Mouse (Mus musculus): Measurements from ENCODE around the gene Fgd4.

The Fgd4 gene

DNA sequence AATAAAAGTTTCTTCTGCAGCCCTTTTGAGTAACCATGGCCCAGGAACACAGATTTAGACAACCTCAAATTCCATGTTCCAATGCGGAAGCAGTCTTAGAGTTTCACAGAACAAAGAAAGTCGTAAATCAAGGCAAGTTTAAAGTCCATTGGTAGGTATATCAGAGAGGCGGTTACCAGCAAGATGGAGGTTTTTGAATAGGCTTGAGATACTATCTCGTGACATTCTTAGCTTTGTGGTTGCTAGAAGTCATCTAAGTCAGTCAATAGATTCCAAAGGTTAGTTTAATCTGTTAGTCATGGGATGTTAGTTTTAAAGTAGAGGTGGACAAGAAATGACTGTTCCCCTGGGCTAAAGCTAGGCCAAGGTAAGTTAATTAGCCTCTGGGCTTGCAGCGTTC, at the start of gene Fgd4:
Gene Fgd4, minus strand, starts transcription at position 89 of the 400 bp plus-strand sequence.
- H3K36me3 ChIP-seq (ENCODE audit: control insufficient read depth, insufficient read depth, low read length, poor library complexity, severe bottlenecking): no peaks in the 10 kb centered on the region
- no peaks in the 10 kb centered on the region; the same call in 1 of the 2 replicates for H3K27me3 ChIP-seq (ENCODE audit: control insufficient read depth, insufficient read depth, low read length, poor library complexity, severe bottlenecking)
- DNase-seq (ENCODE audit: low read depth, low spot score): no peak

DNA sequence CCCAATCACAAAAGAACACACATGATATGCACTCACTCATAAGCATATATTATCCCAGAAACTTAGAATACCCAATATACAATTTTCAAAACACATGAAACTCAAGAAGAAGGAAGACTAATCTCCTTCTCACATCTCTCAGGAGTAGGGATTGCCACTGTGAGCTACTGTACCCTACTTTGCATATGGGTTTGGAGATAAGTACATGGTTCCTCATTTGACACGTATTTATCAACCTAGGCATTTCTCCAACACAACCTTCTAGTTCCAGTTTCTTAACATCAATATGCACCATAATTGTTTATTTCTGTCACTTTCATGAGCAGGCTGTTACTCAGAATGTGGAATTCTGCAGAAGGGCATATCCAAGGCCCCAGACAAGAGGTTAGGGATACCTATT, 44.8 kb upstream of the Fgd4 start:
- Histone ChIP-seq H3K27me3 (ENCODE audit: control insufficient read depth, insufficient read depth, low read length, poor library complexity, severe bottlenecking) (no peaks in the 10 kb centered on the region), H3K36me3 (ENCODE audit: control insufficient read depth, insufficient read depth, low read length, poor library complexity, severe bottlenecking) (no peaks in the 10 kb centered on the region)
- no peak for DNase-seq (ENCODE audit: low read depth, low spot score)

- Histone ChIP-seq H3K27me3 (ENCODE audit: control insufficient read depth, insufficient read depth, low read length, poor library complexity, severe bottlenecking) (no peaks in the 10 kb centered on the region), H3K36me3 (ENCODE audit: control insufficient read depth, insufficient read depth, low read length, poor library complexity, severe bottlenecking) (no peaks in the 10 kb centered on the region)
- no peak for DNase-seq (ENCODE audit: low read depth, low spot score)
These were observed 33.4 kb upstream of the Fgd4 start for GRCm38 (mm10) chr16:16633730-16634129.

DNA sequence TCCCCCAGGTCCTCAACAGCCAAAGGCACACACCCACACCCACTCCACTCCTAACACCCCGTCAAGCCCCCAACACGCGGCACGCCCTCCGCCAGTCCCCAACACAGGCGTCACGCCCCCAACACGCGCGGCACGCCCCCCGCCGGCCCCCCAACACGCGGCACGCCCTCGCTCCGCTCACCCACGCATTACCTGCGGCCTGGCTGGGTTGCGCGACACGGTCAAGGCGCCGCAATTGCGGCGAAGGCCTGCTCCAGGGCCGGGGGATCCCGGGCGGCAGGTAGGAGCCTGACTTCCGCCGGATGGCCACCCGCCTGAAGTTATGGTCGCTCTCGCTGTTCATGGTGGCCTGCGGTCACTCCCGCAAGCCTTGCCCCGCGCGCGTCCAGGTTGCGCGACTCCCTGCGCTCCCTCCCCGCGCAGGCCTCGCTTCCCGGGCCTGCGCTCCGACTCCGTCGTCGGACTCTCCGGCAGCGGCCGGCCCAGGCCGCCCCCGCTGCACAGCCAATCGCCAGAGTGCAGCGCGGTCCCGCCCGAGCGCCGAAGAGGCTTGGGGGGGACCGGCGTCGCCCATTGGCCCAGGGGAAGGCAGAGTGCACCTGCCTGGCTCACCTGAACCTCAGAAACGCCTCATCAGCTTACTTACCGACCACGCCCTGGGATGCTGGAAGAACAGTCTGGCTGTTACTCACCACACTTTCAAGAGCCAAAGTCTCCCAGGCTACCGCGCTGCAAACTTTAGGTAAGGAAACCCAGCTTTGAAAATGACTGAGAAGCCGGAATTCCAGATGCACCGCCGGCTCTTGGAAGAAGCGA, 555 bp downstream of the Fgd4 start:
- peak; percentile 5 for DNase-seq (ENCODE audit: low read depth, low spot score)
- no peaks in the 10 kb centered on the region; the same call in 1 of the 2 replicates for H3K27me3 ChIP-seq (ENCODE audit: control insufficient read depth, insufficient read depth, low read length, poor library complexity, severe bottlenecking)

DNA sequence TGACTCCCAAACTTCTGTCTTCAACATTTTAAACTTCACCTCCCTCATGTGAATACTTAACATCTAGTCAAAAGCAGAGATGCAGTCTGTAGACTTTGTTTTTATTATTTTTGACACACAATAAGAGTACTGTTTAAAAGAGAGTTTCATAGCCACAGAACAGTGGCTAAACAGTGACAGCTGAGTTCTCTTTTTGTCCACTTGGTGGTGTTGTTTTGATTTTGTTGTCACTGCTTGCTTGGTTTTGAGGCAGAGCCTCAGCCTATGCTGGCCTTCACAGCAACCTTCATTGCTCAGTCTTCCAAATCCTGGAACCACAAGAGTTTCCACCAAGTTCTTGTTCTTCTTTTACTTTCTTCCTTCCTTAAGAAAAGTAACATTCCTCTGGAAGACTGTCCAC, 3.8 kb downstream of the Fgd4 start:
- no peak for DNase-seq (ENCODE audit: low read depth, low spot score)
- Histone ChIP-seq H3K27me3 (ENCODE audit: control insufficient read depth, insufficient read depth, low read length, poor library complexity, severe bottlenecking) (no peaks in the 10 kb centered on the region; the same call in 1 of the 2 replicates), H3K36me3 (ENCODE audit: control insufficient read depth, insufficient read depth, low read length, poor library complexity, severe bottlenecking) (no peaks in the 10 kb centered on the region)

More for the DNA sequence above, 555 bp downstream of the Fgd4 start:
- no peaks in the 10 kb centered on the region for H3K36me3 ChIP-seq (ENCODE audit: control insufficient read depth, insufficient read depth, low read length, poor library complexity, severe bottlenecking)

- no peak for DNase-seq (ENCODE audit: low read depth, low spot score)
- Histone ChIP-seq H3K36me3 (ENCODE audit: control insufficient read depth, insufficient read depth, low read length, poor library complexity, severe bottlenecking) (no peaks in the 10 kb centered on the region), H3K27me3 (ENCODE audit: control insufficient read depth, insufficient read depth, low read length, poor library complexity, severe bottlenecking) (no peaks in the 10 kb centered on the region)
These were observed 7.7 kb downstream of the Fgd4 start for GRCm38 (mm10) chr16:16592622-16593021.

DNA sequence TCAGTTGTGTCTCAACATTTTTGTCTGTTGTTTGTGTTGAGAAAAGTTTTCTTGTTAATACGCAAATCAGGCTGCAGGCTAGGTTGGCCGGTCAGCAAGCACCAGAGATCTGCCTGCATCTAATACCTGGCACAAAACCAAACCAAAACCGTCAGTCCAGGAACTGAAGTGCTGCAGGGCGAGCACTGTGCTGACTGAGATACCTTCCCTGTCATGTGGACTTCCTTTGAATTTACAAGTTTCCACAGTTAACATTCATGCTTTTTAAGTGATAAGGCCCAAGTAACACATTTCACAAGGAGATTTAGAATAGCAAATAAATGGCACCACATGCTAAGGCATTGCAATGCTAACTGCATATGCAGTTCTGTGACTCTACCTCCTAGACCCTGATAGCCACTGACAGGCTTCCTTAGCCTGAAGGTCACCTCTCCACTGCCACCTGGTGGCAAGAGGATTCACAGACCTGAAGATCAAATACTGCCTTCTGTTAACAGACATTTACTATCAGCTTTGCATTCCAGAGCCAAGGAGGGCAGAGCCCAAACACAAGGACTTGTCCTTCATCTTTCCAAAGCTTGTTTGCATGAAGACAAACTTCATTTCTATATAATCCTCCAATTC, 15.8 kb downstream of the Fgd4 start:
- no peaks in the 10 kb centered on the region for H3K27me3 ChIP-seq (ENCODE audit: control insufficient read depth, insufficient read depth, low read length, poor library complexity, severe bottlenecking)
- H3K36me3 ChIP-seq (ENCODE audit: control insufficient read depth, insufficient read depth, low read length, poor library complexity, severe bottlenecking): no peaks in the 10 kb centered on the region
- DNase-seq (ENCODE audit: low read depth, low spot score): peak; percentile 75

- DNase-seq (ENCODE audit: low read depth, low spot score): no peak
- no peaks in the 10 kb centered on the region for H3K27me3 ChIP-seq (ENCODE audit: control insufficient read depth, insufficient read depth, low read length, poor library complexity, severe bottlenecking)
- no peaks in the 10 kb centered on the region for H3K36me3 ChIP-seq (ENCODE audit: control insufficient read depth, insufficient read depth, low read length, poor library complexity, severe bottlenecking)
These were observed 23.8 kb downstream of the Fgd4 start for GRCm38 (mm10) chr16:16576556-16576955.

GRCm38 (mm10) chr16:16574508-16574907, 25.8 kb downstream of the Fgd4 start:
- no peaks in the 10 kb centered on the region for H3K27me3 ChIP-seq (ENCODE audit: control insufficient read depth, insufficient read depth, low read length, poor library complexity, severe bottlenecking)
- DNase-seq (ENCODE audit: low read depth, low spot score): no peak
- no peaks in the 10 kb centered on the region for H3K36me3 ChIP-seq (ENCODE audit: control insufficient read depth, insufficient read depth, low read length, poor library complexity, severe bottlenecking)

- H3K27me3 ChIP-seq (ENCODE audit: control insufficient read depth, insufficient read depth, low read length, poor library complexity, severe bottlenecking): no peaks in the 10 kb centered on the region
- no peaks in the 10 kb centered on the region for H3K36me3 ChIP-seq (ENCODE audit: control insufficient read depth, insufficient read depth, low read length, poor library complexity, severe bottlenecking)
- no peak for DNase-seq (ENCODE audit: low read depth, low spot score)
These were observed 27.2 kb downstream of the Fgd4 start for GRCm38 (mm10) chr16:16573167-16573566.

- no peak for DNase-seq (ENCODE audit: low read depth, low spot score)
- H3K36me3 ChIP-seq (ENCODE audit: control insufficient read depth, insufficient read depth, low read length, poor library complexity, severe bottlenecking): no peaks in the 10 kb centered on the region
These were observed 29.0 kb downstream of the Fgd4 start for GRCm38 (mm10) chr16:16571356-16571755.

GRCm38 (mm10) chr16:16566786-16567185, 33.6 kb downstream of the Fgd4 start:
- Histone ChIP-seq H3K27me3 (ENCODE audit: control insufficient read depth, insufficient read depth, low read length, poor library complexity, severe bottlenecking) (no peaks in the 10 kb centered on the region), H3K36me3 (ENCODE audit: control insufficient read depth, insufficient read depth, low read length, poor library complexity, severe bottlenecking) (no peaks in the 10 kb centered on the region)
- no peak for DNase-seq (ENCODE audit: low read depth, low spot score)

More at GRCm38 (mm10) chr16:16571356-16571755, 29.0 kb downstream of the Fgd4 start:
- H3K27me3 ChIP-seq (ENCODE audit: control insufficient read depth, insufficient read depth, low read length, poor library complexity, severe bottlenecking): no peaks in the 10 kb centered on the region

DNA sequence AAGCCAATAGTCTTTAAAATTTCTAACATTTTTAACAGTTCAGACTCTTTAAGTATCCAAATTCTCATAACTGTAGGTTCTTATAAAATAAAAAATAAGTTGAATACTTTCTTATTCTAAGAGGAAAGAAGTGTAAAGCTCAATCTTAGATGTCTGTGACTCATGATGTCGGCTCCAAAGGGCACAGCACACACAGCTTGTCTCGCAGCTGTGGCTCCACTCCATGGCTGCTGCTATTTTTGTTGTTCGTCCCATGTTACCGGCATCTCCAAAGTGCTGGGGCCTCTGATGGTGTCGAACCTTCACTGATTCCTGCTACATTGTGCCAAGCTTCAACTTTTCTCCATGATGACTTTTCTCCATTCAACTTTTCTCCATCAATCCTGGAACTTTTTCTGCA, 34.1 kb downstream of the Fgd4 start:
- Histone ChIP-seq H3K36me3 (ENCODE audit: control insufficient read depth, insufficient read depth, low read length, poor library complexity, severe bottlenecking) (no peaks in the 10 kb centered on the region), H3K27me3 (ENCODE audit: control insufficient read depth, insufficient read depth, low read length, poor library complexity, severe bottlenecking) (no peaks in the 10 kb centered on the region)
- DNase-seq (ENCODE audit: low read depth, low spot score): no peak

DNA sequence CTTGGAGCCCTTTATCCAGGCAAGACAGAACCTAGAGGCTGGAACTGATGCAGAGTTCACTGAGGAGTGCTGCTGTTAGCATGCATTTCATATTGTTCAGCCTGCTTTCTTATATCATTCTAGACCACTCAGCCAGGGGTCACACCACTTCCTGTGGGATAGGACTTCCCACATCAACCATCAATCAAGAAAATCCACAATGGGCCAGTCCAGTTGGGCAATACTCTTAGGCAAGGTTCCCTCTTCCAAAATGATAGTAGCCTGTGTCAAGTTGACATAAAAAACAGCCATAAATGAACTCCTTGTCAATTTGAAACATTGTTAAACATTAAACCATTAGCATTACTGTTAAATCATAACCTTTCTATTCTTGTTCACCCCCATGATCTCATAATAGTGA, 34.6 kb downstream of the Fgd4 start:
- H3K36me3 ChIP-seq (ENCODE audit: control insufficient read depth, insufficient read depth, low read length, poor library complexity, severe bottlenecking): no peaks in the 10 kb centered on the region
- DNase-seq (ENCODE audit: low read depth, low spot score): no peak

DNA sequence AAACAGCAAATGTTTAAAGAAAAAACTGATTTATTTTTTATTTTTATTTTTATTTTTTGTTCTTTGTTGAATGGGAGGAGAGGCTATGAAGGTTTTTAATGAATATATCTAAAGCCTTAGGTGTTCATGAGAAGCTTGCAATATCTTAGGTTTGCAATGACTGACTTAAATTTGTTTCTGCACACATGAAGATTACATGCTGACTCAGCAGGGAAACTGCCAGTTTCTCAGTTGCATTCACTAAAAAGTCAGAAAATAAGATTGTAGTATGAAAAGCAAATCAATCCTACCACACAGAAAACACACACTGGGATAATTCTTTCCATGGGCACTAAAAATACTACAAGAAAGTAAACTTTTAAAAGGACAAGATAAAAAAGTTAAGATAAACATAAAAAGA, 39.6 kb downstream of the Fgd4 start:
- H3K27me3 ChIP-seq (ENCODE audit: control insufficient read depth, insufficient read depth, low read length, poor library complexity, severe bottlenecking): no peaks in the 10 kb centered on the region
- H3K36me3 ChIP-seq (ENCODE audit: control insufficient read depth, insufficient read depth, low read length, poor library complexity, severe bottlenecking): no peaks in the 10 kb centered on the region
- DNase-seq (ENCODE audit: low read depth, low spot score): no peak

More for the DNA sequence above, 34.6 kb downstream of the Fgd4 start:
- H3K27me3 ChIP-seq (ENCODE audit: control insufficient read depth, insufficient read depth, low read length, poor library complexity, severe bottlenecking): no peaks in the 10 kb centered on the region

Measured in splenic B cell, adult 2 months (primary cell).